Mouse (Mus musculus): ENCODE results near the gene Cmip.

DNA sequence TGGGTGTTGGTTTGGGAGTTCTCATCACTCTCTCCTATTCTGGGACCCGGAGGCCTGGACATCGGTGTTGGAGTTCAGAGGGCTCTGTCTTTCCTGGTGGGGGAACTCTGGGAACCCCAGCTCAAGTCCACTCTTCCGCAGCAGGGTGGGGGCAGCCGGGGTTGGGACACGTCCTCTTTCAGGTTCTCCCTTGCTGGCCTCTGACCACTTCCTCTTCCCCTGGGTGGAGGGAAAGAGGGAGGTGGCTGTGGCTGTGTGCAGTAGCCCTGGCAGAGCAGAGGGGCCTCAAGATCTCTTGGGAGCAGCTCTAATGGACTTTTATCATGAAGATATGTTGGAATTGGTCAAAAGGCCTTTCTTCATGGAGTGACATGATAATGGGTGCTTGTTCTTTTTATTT, 225.0 kb downstream of the Cmip start:
- TF ChIP-seq POLR2A (IDR thresholded peaks at IDR 0.05; ENCODE audit: low read depth, low read length), result no peak
- TF ChIP-seq CTCF (conservative IDR thresholded peaks at IDR 0.05; ENCODE audit: insufficient read depth, insufficient read length, low read depth, low read length), result no peak
